Mouse (Mus musculus): ENCODE results near the gene Det1.

The Det1 gene

DNA sequence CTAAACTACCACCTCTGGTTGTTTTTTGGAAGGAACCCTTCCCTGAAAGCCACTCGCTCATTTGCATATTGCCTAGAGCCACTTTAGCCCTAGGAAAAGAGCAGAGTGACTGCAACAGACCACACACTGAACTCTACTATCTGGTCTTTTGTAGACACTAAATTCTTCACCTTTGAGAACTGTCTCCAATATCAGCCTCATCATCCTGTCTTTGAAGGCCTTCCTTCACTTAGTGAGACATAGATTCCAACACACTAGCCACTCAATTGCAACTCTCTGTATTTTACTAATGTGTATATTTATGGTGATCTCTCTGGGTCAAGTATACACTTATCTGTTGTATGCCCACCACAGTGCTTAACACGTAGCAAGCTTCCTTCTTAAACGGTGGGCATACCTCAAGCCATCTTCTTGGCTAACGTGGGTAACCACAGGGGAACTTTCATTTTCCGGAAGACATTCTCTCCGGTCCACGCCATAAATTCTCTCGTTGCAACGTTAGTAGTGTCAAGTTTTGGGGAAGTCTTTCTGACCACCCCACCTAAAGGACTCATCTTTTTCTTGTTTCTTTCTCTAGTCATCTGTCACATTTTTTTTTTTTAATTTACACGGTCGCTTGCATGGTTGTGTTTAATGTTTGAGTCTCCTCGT lies 872 bp downstream of the Det1 start:
- no peak for DNase-seq

DNA sequence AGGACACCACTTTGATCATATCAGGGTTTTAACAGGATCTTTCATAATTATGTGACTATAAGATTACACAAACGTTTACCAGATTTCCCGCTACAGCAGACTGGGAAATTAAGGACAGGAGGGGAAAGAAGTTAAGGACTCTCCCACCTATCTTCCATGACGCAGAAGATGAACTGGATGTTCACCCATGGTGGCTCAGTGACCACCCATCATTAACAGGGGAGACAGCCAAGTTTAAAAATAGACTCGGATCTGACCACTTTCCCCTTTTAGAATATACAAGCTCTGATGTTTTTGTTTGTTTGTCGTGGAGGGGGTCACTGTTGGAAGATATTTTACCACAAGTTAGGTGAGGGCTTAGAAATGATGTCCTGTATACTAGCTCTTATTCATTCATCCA lies 5.5 kb downstream of the Det1 start:
- DNase-seq: no peak

DNA sequence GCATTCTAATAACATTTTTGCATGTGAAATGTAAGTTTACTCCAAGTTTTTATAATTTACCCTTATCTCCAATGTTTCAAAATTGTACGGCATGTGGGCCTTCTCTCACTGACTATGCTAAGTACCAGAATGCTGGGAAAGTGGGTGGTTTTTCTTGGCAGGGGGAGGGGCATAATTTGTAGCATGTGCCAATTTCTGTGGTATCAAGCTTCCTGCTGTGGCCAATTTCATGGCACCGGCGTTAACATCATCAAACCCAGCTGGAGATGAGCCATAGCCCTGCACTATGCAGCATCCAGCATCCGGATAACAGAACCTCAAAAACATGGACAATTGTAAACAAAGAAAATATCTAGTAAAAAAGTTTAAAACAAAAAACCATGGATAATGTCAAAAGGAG lies 9.8 kb downstream of the Det1 start:
- no peak for DNase-seq

DNA sequence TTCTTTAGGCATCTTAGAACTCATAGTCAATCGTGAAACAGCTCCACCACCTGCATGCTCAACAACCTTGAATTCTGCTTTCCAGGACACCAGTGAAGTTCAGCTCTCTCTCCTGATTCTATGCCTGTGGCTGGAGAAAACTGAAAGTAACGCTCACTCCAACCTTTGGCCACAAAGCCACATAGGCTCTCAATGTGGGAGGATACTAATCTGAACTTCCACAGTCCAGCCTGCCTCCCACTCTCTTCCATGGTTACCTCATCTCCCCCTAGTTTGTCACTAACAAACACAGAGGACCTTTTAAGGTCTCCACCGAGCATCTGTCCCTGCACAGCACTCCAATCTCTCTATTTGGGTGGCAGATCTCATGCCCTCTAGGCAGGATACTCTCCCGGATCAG lies 11.4 kb downstream of the Det1 start:
- no peak for DNase-seq

DNA sequence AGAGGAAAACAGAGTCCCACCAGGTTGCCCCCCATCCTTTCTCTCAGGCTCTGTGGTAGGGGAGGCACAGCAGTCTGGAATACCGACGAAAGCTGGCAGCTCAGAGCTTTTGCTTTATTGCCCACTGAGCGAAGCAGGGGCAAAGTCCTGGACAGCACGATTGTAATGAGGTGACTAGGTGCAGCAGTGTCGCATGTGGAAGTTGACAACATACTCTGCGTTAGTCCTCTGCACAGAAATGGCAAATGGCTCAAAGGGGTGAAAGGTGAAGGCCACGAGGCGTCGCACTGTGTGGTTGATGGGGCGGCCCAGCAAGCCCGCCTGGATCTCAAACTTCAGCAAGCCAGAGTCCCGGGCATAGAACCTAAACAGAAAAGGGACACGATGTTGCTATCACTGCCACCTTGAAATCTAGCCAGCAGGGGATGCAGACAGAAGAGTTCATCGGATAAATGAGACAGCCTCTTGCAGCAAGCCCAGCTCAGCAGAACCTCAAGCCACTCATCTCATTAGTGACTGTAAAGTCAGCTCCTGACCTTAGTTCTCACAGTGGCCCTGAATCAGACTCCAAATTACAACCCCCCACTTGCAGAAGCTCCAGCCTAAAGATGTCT lies 19.2 kb downstream of the Det1 start:
- peak in 1 of 2 experiments; percentile 43 for DNase-seq

DNA sequence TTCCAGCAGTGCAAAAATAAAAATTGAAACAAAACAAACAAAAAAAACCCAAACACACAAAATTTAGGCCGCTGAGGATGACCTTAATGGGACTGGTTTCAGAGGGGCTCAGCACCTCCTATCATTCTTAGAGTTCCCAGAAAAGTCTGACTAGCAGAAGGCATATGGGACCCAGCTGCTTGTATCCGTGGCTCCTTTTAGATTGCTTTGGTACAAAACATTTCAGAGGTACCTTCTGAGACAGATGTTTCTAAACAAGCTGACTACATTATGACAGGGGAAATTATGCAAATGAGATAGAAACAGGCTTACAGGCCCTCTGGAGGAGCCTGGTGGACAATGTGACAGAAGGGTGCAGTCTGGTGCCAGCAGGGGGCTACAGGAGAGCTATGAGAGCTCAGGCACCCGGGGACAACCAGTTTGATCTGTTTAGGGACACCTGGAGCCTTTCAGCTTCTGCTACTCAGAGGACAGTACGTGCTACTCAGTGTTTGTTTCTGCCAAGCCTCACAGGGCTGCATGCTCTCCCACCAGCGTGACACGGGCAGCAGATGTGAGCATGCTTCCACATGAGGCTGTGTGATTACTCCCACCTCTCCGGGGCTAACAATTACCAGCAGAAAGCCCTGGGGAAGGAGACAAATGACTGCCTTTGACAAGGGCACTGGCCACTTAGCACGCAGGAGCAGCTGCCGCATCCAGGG lies 20.2 kb downstream of the Det1 start:
- peak; percentile 19 to 67 for DNase-seq

DNA sequence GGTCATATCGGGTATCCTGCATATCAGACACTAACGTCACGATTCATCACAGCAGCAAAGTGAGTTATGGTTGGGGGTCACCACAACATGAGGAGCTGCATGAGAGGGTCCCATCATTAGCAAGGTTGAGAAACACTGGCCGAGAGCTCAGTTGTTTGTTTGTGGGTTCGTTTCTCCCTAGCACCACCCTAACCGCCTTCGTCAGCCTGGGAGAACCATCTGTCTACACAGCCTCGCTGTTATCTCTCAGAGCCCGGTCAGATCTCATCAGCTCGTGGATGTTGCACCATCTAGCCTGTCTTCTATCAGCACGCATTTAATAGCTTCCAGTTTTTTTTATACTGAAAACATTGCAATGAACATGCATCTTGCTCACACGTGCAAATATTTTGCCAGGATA lies 28.7 kb downstream of the Det1 start:
- no peak for DNase-seq

DNA sequence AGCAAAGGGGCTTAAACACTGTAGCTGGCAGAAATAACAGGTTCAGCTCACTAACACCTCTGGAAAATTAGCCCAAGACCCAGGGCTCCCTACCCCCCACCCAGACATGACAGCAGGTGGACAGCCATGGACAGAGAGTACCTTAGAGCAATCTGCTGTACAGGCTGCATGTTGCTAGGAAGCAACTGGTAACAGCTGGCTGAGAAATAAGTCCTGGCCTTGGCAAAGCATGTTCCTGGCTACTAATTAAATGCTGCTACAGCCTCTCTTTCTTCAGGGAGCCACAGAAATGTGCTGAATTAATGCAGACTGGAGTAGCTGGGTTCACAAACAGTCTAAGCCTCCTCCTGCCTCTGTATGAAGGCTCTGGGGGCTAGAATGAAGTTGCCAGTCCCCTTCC lies 32.3 kb downstream of the Det1 start:
- DNase-seq: no peak

DNA sequence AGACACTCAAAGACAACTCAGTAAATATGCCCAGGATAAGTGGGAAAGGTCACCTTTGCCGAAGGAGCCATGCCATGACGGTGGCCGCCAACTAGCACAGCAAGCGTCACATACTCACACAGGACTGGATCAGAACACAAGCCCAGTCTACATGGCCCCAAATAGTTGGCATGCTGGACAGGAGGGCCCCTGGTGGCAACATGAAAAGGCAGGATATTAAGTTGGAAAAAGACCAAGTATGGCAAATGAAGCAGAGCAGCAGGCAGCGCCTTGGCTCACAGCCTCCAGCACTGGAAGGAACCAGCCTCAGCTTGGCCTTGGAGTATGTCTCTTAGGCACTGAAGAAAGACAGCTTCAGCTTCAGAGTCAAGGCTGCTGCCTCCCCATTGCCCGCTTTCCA lies 33.3 kb downstream of the Det1 start:
- no peak for DNase-seq

DNA sequence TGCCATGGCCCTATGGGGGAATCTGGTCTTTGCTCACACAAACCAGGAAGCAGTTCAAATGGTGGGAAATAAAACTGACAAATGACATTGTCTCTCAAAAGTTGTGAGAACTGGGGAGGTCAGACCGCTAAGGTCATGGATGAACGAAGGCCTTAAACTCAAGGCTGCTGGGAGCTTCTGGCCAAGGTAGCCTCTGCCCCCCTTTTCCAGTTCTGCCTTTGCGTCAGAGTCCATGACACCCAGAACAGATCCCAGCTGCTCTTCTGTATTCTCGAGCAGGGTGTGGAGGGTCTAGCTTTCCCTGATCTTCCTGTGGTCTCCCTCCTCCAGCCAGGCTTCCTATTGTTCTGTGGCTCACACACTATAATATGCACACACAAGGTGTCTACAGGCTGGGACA lies 39.9 kb downstream of the Det1 start:
- DNase-seq: no peak

DNA sequence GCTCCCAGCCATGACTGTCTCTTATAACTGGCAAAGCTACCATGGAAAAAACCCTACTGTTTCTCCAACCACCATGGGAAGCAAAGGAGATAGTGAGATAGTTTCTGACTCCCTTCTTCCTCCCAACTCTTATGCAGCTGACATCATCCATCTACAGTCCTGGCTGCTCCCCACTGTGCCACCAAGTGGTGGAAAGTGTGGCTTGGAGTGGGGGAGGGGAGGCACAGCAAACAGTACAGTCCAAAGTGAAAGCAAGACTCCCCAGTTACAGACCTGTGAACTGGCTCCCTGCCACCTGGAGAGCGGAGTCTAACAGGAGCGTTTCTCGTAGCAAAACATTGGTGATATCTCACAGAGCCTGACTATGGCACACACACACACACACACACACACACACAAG lies 43.2 kb downstream of the Det1 start:
- peak in 1 of 2 experiments; percentile 36 for DNase-seq

DNA sequence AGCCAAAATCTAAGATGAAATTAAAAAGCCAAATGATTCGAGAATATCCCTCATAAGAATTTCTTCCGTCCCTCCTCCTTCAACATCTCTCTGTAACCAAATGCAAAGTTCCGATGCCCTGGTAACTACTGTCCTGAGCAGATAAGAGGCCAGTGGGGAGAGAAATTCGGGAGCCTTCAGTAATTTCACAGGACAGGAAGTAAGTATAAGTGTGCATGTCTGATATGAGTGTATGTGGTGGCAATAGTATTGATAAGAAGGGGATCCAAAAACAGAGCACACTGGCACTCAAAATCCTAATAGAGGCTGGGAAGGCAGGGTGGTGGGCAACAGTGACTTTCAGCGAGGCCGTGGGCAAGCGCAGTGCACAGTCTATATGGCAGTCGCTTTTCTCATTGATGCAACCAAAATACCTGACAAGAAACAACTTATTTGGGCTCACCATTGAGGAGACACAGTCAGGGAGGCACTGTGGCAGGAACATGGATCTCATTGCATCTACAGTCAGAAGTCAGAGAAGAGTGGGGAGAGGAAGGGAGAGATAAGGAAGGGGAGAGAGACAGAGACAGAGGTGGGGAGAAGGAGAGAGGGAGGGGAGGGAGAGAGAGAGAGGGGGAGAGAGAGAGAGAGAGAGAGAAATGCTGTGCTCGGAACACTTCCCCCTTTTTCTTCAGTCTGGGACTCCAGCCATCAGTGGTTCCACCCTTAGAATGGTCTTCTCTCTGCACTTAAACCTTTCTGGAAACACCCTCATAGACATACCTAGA lies 47.1 kb downstream of the Det1 start:
- DNase-seq: no peak

DNA sequence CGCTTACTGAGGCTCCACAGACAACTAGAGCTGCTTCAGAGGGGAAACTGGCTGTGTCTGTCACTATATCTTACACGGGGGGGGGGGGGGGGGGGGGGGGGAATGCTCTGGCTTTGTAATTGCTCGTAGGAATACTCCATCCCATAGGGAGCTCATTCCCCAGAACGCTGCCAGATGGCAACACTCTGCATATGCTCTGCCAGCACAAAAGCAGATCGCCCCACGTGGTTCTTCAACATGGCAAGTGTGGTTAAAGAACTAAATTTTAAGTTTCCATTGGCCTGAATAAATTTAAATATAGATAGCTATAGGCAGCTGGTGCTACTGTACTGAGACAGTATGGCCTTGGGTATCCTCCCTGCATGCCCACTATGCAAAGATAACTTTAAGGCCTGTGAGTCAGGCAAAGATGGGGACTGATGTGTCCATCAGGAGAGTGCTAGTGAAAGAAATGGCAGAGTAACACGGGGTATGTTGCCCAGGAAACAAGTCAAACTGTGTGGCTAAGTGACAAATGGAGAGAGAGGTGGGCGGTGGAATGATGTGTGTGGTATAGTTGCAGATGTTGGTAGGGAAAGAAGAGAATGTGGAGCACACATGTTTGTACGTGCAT lies 49.1 kb downstream of the Det1 start:
- no peak for DNase-seq

DNA sequence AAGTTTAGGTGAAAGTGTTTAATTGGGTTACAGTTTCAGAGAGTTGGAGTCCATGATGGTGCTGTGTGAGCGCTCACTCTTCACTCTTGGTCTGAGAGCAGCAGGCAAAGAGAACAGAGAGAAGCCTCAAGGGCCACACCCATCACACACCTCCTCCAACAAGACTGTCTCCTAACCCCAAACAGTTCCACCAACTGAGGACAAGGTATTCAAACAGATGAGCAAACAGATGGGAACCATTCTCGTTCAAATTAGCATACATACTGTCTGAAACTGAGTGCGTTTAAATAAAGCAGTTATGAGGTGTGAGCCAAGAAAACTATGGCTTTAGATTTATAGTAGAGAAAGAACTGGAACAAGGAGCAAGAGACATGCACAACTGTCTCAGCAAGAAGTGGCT lies 50.4 kb downstream of the Det1 start:
- no peak for DNase-seq

DNA sequence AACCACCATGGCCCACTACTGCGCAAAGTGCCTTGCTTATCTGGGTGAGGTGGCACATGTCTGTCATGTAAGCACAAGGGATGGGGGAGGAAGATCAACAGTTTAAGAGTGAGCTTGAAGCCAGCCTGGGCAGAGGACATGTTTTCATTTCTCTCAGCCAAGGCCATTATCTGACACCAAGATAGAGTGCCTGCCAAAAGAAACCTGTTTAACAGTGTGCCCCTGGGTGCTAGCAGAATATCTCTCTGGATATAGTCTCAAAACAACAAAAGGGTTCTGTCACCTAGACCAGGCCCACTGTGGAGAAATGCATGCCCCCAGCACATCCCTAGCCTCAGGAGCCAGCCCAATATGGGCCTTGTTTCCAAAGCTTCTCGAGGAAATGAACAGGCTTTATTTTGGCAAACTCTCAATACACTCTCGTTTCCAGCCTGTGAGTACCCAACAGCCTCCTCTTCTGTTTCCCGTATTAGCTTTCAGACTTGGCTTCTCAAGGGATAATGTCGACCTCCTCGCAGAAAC lies 52.4 kb downstream of the Det1 start:
- no peak for DNase-seq

DNA sequence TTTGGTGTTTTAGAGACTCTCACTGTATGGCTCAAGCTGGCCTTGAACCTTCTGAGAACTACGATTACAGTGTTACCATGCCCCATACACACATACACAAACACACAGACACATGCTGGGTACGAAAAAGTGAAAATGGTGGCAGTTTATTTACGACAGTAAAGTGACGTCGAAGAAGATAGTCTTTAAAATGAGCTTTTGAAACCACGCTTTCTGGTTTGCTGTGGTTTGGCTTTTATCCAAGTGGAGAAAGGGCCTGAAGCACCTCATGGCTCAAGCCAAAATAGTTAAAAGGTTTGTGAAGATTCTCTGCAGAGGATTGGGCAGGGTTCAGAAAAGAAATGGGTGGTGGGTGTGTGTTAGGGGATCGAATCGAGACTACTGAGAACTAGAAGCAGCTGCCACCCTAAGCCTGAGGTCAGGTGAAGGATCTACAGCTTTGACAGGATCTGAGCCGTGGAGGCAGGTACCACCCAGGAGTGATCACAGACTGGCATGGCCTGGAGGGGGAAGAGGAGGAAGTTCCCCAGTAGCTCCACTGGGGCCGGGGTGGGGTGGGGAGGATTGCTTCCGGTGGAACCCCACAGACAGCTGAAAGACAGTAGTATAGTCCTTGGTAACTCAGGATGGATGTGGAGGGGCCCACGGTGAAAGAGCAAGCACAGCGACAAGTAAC lies 53.0 kb downstream of the Det1 start:
- DNase-seq: no peak

DNA sequence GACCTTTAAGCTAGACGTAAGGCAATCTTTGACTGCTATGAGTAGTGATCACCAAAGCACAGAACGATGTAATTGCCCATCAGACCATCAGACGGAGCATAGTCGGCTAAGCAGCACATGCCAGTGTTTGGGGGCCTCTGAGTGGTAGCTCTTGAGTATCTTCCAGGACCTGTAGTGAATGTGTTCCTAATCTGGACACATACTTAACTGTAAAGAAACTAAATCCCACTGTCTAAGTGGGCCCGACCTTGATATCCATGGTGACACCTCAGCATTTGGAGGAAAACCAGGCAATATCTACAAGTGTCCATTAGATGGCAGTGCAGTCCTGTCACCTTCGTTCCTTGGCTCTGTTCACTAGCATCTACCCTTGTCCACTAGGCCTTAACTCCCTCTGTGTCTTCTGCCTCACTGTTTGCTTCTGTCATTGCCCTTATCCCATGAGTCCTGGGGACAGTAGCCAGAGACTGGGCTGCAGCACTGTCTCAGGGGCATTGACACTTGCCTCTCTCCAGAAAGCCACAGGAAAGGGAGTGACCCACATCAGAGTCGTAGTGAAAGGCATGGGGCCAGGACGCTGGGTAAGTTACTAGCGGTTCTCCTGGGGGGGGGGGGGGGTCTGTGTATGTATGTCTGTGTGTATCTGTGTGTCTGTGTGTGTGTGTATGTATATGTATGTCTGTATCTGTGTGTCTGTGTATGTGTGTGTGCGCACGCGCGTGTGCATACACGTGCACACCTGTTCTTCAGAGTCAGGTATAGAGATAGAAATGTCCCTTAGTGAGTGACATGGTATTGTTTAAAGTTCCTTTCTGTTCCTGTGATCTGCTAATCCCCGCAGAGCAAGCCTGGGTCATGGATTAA lies 55.5 kb downstream of the Det1 start:
- peak in 1 of 2 experiments; percentile 55 for DNase-seq

DNA sequence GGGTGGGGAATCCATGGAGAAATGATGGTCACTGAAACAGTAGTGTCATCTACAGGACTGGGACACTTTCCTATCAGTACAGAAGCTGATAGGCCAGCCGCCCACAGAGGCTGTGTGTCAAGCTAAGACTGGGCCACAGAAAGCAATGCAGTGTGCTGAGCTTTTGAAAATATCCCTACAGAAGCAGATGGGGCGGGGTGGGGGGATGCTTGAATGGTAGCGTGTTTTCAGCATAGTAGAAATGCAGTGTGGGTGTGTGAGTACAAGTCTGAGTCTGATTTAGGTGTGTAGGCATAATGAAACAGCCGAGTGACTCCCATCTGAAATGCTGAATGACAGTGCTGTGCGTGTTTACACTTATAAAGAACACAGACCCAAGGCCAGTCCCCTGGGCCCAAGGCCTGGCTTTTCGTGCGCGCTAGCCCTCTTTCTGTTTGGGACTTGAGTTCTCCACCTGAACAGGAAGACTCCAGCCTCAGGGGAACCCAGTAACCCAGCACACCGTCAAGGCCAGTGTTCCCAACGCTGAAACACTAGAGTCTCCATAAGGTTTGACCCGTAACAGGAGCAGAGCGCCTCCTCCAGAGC lies 59.2 kb downstream of the Det1 start:
- DNase-seq: no peak

DNA sequence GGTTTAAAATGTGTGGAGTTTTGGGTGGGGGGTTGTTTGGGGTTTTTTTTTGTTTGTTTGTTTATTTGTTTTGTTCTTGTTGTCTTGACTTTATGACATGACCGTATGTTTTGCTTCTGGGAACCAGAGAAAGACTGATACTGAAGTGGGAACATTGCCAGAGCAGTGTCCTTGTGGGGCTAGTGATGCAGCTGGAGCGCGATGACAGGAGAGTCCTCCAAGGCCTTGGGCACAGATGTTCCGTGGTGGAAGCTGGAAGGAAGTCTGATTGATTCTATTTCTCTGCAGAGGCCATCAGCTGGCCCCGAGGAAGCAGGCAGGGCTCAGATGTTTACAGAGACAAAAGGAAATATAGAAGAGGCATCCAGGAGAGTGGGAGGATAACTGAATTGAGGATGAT lies 61.2 kb downstream of the Det1 start:
- no peak for DNase-seq

DNA sequence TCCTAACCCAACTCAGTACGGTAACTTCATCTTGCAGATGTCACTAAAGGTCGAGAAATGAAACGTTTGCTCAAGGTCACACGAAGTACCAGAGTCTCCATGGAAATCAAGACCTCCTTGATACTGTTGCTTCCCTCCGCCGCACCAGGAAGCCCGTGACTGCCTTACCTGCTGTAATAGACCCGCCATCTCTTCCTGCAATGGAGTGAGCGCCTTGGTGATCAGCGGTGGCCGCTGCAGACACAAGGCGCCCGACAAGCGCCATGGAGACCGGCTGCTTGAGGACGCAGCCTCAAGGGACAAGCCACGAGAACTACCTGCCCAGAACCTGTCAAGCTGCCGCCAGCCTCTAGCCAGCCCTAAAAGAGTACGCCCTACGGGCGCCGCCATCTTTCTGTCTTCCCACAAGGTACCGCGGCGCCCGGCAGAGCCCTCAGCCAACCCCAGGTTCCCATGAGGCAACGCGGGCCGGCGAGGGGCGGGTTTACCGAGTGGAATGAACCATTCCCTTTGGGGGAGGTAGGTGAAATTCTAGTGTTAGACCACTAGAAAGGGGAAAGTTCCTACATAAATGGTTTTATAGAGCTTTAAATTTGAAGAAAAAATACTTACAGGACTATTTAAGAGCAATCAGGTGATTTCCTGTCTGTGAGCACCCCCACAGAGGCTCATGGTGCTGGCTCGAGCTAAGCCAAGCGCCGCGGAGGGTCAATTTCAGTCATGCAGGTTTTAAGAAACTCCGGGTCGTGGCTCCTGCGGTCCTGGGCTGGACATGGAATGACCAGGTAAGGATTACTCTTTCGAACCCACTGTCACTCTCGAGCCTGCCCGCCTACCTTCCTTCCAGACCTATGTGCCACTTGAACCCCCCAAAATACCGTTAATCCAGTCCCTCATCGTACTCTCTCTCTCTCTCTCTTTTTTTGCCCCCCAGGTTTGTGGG lies 64.2 kb downstream of the Det1 start, which contains the start of the genes Mrps11 and Mrpl46:
Gene Mrps11 (plus strand): TSS at position 481 of the 943 bp plus-strand sequence.
Gene Mrpl46 (minus strand): TSS at position 893 of the 943 bp plus-strand sequence.
- peak; percentile 87 to 88 for DNase-seq

All from lung, postnatal 4 days (tissue).